Mouse (Mus musculus) lung, postnatal 36 days (tissue): ENCODE measurements around the gene Cela3b.

Experiments used
- DNase-seq: peaks from one replicate; pipeline ENCODE4 v3.0.0; 2022; ENCODE audit warnings: mixed read lengths

Gene Cela3b

DNA sequence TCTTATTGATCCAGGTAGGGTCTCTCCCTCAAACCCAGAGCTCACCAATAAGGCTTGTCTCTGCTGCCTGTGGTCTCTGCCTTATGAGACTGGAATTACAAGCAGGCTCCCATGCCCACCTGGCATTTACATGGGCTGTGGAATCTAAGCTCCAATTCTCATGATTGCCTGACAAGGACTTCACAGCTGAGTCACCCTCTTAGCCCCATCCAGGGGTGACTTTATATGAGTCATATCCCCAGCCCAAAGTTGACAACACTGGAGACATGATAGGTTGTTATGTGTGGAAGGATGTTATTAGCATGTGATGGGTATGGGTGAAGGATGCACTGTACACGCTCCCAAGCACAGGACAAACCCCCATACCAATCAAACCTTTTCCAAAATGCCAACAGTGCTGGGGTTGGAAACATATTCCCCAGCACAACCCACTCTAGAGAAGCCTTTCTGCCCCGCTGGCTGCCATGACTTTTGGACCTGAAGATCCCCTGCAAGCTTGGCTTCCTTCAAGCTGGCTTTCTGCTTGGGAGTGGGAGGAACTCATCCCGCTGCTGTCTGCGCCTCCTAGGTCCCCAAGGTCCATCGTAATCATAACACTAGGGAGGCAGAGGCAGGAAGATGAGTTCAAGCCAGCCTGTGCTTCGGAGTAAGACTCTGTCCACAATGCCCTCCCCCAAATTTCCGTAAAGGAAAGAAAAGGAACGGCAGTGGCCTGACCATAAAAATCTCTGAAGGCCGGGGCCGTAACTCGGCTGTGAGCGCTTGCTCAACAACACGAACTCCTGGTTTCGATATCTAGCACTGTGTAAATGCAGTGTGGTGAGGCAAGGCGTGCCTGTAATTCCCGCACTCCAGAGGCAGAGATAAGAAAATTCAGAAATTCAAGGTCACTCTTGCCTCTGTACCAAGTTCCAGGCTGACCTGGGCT lies 58.5 kb downstream of the Cela3b start:
- no peak for DNase-seq
